Mouse (Mus musculus): ENCODE data around the gene Pitx3. TPM values are rescaled to one million over a fixed set of nuclear protein-coding genes. Genes with fewer than 3 reads are reported as not detected.
"Not testable (repeated sequence)": the region's sequence is repeated elsewhere in the genome, so short reads cannot be mapped to it uniquely, and the experiment has no call there.

Pitx3 gene
- not detected in 2 replicates for total RNA-seq (2014; fragmentation: Nextera tagmentation)
- not detected in 2 replicates for total RNA-seq (2017)

DNA sequence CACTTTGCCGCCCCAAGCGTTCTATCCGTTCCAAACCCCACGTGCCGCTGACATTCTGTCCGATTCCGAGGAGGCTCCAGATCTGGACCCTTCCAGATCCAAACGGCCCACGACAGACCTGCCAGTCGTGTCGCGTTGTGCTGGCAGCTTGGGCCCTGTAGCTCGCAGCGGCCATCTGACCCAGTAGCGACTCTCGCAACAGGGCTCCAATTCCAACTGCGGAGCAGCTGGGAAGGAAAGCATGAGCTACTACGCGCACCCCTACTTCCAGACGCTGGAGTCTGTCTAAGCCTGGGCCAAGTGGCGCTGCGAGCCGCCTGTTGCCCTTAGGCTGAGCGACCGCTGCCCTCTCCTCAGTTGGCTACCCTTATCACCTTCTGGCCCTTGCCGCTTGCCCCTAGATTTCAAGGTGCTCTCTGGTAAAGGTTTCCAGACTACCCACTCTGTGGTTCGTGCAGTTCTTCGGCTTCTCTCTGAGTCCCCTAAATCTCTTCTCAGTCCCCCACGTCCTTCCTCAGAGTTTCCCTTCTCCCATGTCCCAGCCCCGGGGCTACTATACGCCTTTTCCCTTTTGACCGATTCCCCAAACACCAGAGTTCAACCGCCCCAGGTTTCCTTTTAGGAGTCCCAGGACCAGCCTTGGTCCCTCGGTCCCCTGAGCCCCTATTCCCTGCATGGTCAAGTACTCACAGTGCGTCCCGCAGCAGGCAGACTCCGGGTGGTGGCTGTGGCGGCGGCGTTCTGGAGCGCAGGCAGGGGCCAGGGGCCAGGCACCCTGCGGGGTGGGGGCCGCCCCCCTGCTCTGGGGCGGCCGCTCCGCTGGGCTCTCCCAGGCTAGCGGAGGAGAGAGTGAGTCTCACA is at the start of gene Pitx3:
TSS of gene Pitx3 (minus strand) at position 816 of the 861 bp plus-strand sequence.
- ATAC-seq (replicated peaks; ENCODE audit: low FRiP score, low TSS enrichment, poor library complexity, severe bottlenecking) = no peak

DNA sequence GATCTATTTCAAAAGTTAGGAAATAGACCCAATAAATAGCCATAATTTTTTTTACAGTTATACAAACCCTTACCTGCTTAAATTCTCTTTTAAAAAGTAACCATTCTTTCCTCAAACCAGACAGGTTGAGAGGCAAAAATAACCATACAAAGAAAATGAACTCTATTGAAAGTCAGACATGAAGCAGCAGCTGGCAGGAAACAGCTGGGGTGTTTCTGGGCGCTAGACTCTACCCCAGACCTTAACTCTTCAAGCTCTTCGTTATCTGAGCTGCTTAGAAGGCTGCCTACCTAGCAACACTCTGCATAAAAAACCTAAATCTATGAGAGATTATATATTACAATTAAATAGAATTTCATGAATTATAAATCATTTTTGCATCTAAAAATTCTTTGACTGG is 39.1 kb upstream of the Pitx3 start:
- ATAC-seq (replicated peaks; ENCODE audit: low FRiP score, low TSS enrichment, poor library complexity, severe bottlenecking) = no peak

DNA sequence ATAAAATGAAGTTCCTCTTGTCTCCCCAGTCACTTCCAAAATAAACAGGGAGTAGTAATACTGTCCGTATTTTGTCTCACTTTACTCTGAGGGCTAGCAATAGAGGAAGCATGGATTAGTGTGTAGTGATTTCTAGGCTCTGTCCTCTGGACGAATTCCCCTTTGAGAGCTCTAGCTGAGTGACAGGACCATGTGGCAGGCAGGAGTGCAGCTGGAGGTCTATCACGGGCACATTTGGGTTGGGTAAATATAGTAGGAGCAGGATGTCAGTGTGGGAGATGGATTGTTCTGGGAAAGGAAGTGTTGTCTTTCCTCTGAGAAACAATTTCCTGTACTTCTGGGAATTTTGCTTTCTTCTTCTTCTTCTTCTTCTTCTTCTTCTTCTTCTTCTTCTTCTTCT is 38.5 kb upstream of the Pitx3 start:
- no peak for ATAC-seq (replicated peaks; ENCODE audit: low FRiP score, low TSS enrichment, poor library complexity, severe bottlenecking)

DNA sequence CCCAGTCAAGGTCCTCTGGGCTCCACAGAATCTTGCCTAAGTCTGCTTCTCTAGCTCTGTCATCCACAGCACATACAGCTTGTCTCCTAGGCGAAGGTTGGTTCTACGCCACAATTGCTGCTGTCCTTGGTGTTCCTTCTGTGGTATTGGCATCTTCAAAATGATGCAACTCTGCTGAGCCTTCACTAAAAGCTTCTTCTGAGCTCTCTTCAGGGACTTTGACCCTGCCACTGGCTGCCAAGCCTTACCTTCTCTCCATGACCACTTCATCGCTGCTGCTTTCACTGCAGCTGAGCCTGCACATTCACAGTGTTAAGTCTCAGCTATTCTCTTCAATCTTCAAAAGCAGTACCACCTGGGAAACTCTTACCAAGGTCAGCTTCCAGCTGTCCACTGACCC is 34.1 kb upstream of the Pitx3 start:
- no peak for ATAC-seq (replicated peaks; ENCODE audit: low FRiP score, low TSS enrichment, poor library complexity, severe bottlenecking)

- ATAC-seq (replicated peaks; ENCODE audit: low FRiP score, low TSS enrichment, poor library complexity, severe bottlenecking) = no peak
Observed at GRCm38 (mm10) chr19:46180274-46180673, 32.1 kb upstream of the Pitx3 start.

GRCm38 (mm10) chr19:46177046-46177445 is 28.9 kb upstream of the Pitx3 start:
- no peak for ATAC-seq (replicated peaks; ENCODE audit: low FRiP score, low TSS enrichment, poor library complexity, severe bottlenecking)

DNA sequence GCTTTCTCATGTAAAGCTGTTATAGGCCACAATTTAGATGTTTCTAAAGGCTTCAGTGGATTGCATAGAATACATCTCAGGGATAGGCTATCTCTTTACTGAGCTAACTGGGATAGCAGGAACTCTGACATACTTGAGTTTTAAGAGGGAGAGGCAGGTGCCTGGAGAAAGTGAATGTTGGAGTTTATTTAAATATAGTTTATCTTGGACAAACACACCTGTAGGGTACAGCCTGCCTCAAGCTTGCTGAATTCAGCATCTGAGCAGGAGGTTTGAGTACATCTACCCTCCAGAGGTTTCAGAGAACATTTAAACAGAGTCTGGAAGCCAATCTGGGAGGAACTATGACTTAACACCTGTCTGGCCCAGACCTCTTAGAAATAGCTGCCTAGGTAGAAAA is 27.0 kb upstream of the Pitx3 start:
- ATAC-seq (replicated peaks; ENCODE audit: low FRiP score, low TSS enrichment, poor library complexity, severe bottlenecking) = no peak

GRCm38 (mm10) chr19:46172541-46172940 is 24.4 kb upstream of the Pitx3 start:
- ATAC-seq (replicated peaks; ENCODE audit: low FRiP score, low TSS enrichment, poor library complexity, severe bottlenecking) = no peak

DNA sequence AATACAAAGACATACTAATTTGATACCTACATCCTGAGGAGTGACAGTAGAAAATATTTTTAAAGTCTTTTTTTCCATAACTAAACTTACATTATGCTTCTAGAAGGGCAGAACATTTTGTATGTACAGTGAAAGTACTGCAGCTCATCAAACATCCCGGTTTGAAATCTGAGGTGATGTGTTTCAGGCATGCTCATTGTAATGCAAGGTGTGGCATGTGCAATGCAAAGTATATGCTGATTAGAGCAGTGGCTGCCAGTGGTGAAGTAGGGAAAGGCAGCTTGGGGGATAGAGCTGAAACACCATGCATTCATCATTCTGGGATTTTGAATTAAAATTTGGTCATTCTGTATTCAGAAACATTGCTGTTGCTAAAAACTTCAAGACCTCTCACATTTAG is 21.8 kb upstream of the Pitx3 start:
- ATAC-seq (replicated peaks; ENCODE audit: low FRiP score, low TSS enrichment, poor library complexity, severe bottlenecking) = no peak

- ATAC-seq (replicated peaks; ENCODE audit: low FRiP score, low TSS enrichment, poor library complexity, severe bottlenecking) = no peak
Observed at GRCm38 (mm10) chr19:46169396-46169795, 21.3 kb upstream of the Pitx3 start.

DNA sequence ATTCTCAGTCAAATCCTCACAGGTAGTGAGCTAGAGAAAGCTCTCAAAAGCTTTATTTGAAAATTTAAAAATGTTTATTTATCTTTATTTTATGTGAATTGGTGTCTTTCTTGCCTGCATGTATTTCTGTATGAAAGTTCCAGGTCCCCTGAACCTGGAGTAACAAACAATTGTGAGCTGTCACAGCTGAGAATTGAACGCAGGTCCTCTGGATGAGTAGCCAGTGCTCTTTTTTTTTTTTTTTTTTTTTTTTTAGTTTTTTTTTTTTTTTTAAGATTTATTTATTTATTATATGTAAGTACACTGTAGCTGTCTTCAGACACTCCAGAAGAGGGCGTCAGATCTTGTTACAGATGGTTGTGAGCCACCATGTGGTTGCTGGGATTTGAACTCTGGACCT is 19.0 kb upstream of the Pitx3 start:
- not testable (repeated sequence) for ATAC-seq (replicated peaks; ENCODE audit: low FRiP score, low TSS enrichment, poor library complexity, severe bottlenecking)

GRCm38 (mm10) chr19:46165950-46166349 is 17.8 kb upstream of the Pitx3 start:
- ATAC-seq (replicated peaks; ENCODE audit: low FRiP score, low TSS enrichment, poor library complexity, severe bottlenecking) = no peak

GRCm38 (mm10) chr19:46152127-46152803 is 4.1 kb upstream of the Pitx3 start, which contains the start of gene Gbf1:
TSS of gene Gbf1 (plus strand) at chr19:46152509.
- peak; percentile 96 for ATAC-seq (replicated peaks; ENCODE audit: low FRiP score, low TSS enrichment, poor library complexity, severe bottlenecking)

GRCm38 (mm10) chr19:46149091-46149490 is 965 bp upstream of the Pitx3 start:
- no peak for ATAC-seq (replicated peaks; ENCODE audit: low FRiP score, low TSS enrichment, poor library complexity, severe bottlenecking)

DNA sequence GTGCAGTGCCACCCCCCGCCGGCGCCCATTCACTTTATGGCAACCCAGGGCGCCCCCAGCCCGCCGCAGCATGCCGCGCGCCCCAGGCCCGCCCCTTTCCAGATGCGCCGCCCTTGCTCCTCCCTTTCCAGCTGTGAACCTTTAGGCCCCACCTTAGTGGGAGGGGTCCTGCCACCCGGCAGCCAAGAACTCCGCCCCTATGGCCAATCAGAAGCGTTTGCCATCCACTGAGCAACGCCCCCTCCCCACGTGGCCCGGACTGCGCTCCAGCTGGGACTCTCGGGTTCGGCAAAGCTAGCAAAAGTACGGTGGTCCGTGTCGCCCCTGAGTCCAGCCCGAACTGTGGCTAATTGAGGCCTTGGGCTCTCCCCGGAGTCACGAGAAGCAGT is 240 bp upstream of the Pitx3 start:
- peak; percentile 76 for ATAC-seq (replicated peaks; ENCODE audit: low FRiP score, low TSS enrichment, poor library complexity, severe bottlenecking)

DNA sequence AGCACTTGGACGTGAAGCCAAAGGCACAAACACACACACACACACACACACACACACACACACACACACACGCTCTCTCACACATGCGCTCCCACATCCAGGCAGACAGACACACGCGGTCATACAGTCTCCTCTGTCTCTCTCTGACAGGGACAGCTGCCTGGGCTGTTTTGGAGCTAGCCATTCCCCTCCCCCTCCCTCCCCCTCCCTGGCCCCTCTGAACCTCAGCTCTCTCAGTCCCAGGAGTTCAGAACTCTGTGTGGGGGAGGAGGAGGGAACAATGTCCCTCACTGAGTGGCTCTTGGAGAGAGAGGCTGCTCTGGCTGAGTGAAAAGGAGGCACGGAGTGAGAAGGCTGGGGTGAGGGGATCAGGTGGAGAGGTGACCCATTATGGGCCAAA is 7.0 kb downstream of the Pitx3 start:
- no peak for ATAC-seq (replicated peaks; ENCODE audit: low FRiP score, low TSS enrichment, poor library complexity, severe bottlenecking)

- ATAC-seq (replicated peaks; ENCODE audit: low FRiP score, low TSS enrichment, poor library complexity, severe bottlenecking) = no peak
Observed at GRCm38 (mm10) chr19:46140324-46140723, 7.8 kb downstream of the Pitx3 start.

DNA sequence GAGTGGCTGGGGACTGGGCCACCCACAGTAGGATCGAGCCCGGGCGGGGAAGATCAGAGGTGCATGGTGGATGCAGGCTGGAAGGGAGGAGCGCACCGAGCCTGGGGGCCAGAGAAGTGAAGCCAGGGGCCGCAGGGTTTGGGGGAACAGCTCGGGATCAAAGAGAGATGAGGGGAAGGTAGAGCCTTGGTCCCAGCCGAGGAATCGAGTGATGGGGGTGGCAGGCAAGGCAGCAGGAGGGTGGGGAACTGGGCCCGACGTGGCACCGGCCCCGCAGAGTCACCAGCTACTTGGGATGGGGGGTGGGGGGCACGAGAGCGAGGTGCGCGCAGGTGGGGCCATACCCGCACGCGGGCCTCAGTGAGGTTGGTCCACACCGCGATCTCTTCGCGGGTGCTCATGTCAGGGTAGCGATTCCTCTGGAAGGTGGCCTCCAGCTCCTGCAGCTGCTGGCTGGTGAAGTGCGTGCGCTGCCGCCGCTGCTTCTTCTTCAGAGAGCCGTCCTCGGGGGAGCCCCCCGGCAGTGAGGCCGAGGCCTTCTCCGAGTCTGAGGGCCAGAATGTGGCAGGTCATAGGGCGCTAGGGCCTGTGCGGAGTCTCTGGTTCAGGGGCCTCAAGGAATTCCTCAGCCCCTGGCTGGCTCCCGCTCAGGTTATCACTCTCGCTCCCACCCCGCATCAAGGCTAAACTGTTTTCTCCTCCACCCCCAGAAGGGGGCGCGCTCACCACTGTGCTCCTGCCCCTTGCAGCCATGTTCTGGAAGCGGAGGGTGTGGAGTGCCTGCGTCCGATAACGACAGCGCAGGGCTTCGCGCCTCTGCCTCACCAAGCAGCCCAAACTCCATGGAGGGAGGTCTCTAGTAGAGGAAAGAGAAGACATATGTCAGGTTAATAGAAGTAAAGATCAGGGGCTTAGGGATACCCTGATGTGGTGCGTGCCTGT is 11.2 kb downstream of the Pitx3 start:
- ATAC-seq (replicated peaks; ENCODE audit: low FRiP score, low TSS enrichment, poor library complexity, severe bottlenecking) = peak; percentile 79

DNA sequence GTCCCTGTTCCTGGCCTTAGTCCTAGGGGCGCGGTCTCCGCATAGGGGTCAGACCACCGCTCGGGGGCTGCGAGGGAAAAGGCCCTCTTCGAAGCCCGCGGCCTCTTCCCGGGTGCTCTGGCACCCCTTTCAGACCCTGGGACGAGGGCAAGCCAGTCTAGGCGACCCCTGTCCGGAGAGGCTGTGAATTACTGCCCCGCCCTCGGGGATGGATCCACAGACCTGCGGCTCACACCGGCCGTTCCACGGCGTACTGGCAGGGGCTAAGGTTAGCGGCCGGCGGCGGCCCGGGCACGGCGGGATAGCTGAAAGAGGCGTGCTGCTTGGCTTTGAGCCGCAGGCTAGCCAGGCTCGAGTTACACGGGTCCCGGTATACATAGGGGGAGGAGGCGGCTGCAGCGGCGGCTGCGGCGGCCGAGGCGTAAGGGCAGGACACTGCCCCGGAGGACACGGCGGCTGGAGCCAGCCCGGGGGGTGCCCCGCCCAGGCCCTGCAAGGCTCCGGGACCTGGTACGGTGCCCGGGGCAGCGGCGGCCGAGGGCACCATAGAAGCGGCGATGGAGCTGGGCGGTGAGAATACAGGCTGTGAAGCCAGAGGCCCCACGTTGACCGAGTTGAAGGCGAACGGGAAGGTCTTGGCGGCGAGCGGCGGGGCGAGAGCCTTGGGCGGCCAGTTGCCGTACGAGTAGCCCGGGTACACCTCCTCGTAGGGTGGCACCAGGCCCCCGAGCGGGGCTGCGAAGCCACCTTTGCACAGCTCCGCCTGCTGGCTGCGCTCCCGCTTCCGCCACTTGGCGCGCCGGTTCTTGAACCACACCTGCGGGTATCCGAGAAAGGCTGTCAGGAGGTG is 12.1 kb downstream of the Pitx3 start:
- ATAC-seq (replicated peaks; ENCODE audit: low FRiP score, low TSS enrichment, poor library complexity, severe bottlenecking) = 0 out of 2 replicates have a peak, but pooled peaks have one; percentile 29
